Mouse (Mus musculus): ENCODE measurements at regions not wholly inside any gene's neighbourhood (a gene's known extent, or its start where the extent isn't known, plus 50 kb on each side); places are given as distances from the start of the nearest gene placed in this dataset.

- no peak for DNase-seq
Observed at GRCm38 (mm10) chr8:88417307-88418095, 55.5 kb upstream of the Brd7 start.

- no peak for DNase-seq
Observed at GRCm38 (mm10) chr8:88423264-88423663, 61.3 kb upstream of the Brd7 start.

- DNase-seq = no peak
Observed at GRCm38 (mm10) chr8:88428560-88428959, 66.6 kb upstream of the Brd7 start.

GRCm38 (mm10) chr8:88431389-88431788 is 69.4 kb upstream of the Brd7 start:
- DNase-seq = no peak

- DNase-seq = no peak
Observed at GRCm38 (mm10) chr8:88435686-88436085, 73.7 kb upstream of the Brd7 start.

GRCm38 (mm10) chr8:88440219-88440618 is 78.2 kb upstream of the Brd7 start:
- no peak for DNase-seq

GRCm38 (mm10) chr8:88443397-88443796 is 77.8 kb upstream of the Nkd1 start:
- DNase-seq = no peak

- DNase-seq = no peak
Observed at GRCm38 (mm10) chr8:88447406-88447805, 73.7 kb upstream of the Nkd1 start.

- no peak for DNase-seq
Observed at GRCm38 (mm10) chr8:88447844-88448535, 73.2 kb upstream of the Nkd1 start.

GRCm38 (mm10) chr8:88449001-88449400 is 72.2 kb upstream of the Nkd1 start:
- DNase-seq = no peak

- no peak for DNase-seq
Observed at GRCm38 (mm10) chr8:88449534-88449933, 71.6 kb upstream of the Nkd1 start.

GRCm38 (mm10) chr8:88450864-88451657 is 70.1 kb upstream of the Nkd1 start:
- no peak for DNase-seq

- no peak for DNase-seq
Observed at GRCm38 (mm10) chr8:88451658-88452500, 69.3 kb upstream of the Nkd1 start.

GRCm38 (mm10) chr8:88452501-88452847 is 68.7 kb upstream of the Nkd1 start:
- no peak for DNase-seq

GRCm38 (mm10) chr8:88454048-88454696 is 67.0 kb upstream of the Nkd1 start:
- DNase-seq = peak; percentile 45

- no peak for DNase-seq
Observed at GRCm38 (mm10) chr8:88454906-88455305, 66.2 kb upstream of the Nkd1 start.

GRCm38 (mm10) chr8:88455434-88456020 is 65.6 kb upstream of the Nkd1 start:
- DNase-seq = no peak

- DNase-seq = no peak
Observed at GRCm38 (mm10) chr8:88459197-88459596, 62.0 kb upstream of the Nkd1 start.

GRCm38 (mm10) chr8:88467756-88468155 is 53.4 kb upstream of the Nkd1 start:
- DNase-seq = no peak

- DNase-seq = no peak
Observed at GRCm38 (mm10) chr8:88470931-88471455, 50.2 kb upstream of the Nkd1 start.

Data from kidney, adult 18-20 months (tissue).